Mouse (Mus musculus) neutrophil, adult 5-6 weeks (primary cell): Measurements from ENCODE around the gene Apba1. TPM values are rescaled to one million over a fixed set of nuclear protein-coding genes. Genes with fewer than 3 reads are reported as not detected.

ENCODE experiments used
- ATAC-seq: fragments of 151-379, 151-347 bp; 2 replicates; pipeline ENCODE4 v1.8.0; 2017; ENCODE audit warnings: mild to moderate bottlenecking, moderate TSS enrichment; ENCODE audit not compliant: insufficient number of reproducible peaks, poor library complexity, low FRiP score, severe bottlenecking; ENCODE audit errors: extremely low read depth
- total RNA-seq: library from RNA; stranded (forward); fragments of 200-1000 nt; gene quantifications from 2 replicates; pipeline ENCODE4 v1.2.3, GENCODE M21; 2017

The Apba1 gene
- total RNA-seq, 1 experiment from 2014 or later: 1.5 TPM

GRCm38 (mm10) chr19:23860151-23860820 lies 101.6 kb downstream of the Apba1 start:
- ATAC-seq: no peak

- ATAC-seq: no peak
Observed at GRCm38 (mm10) chr19:23862736-23863135, 104.0 kb downstream of the Apba1 start.

- ATAC-seq: no peak
Observed at GRCm38 (mm10) chr19:23863959-23864358, 105.3 kb downstream of the Apba1 start.

- no peak for ATAC-seq
Observed at GRCm38 (mm10) chr19:23866045-23866444, 107.4 kb downstream of the Apba1 start.

- ATAC-seq: no peak
Observed at GRCm38 (mm10) chr19:23867052-23867451, 108.4 kb downstream of the Apba1 start.

GRCm38 (mm10) chr19:23867589-23867988 lies 108.9 kb downstream of the Apba1 start:
- ATAC-seq: no peak

GRCm38 (mm10) chr19:23874502-23874901 lies 115.8 kb downstream of the Apba1 start:
- no peak for ATAC-seq

- no peak for ATAC-seq
Observed at GRCm38 (mm10) chr19:23875819-23876218, 117.1 kb downstream of the Apba1 start.

- ATAC-seq: no peak
Observed at GRCm38 (mm10) chr19:23879862-23880261, 121.2 kb downstream of the Apba1 start.

GRCm38 (mm10) chr19:23886169-23886568 lies 127.5 kb downstream of the Apba1 start:
- ATAC-seq: no peak

GRCm38 (mm10) chr19:23891421-23891820 lies 132.7 kb downstream of the Apba1 start:
- no peak for ATAC-seq

GRCm38 (mm10) chr19:23892633-23893032 lies 133.9 kb downstream of the Apba1 start:
- ATAC-seq: no peak

GRCm38 (mm10) chr19:23893093-23893889 lies 134.6 kb downstream of the Apba1 start:
- ATAC-seq: 0 out of 2 replicates have a peak, but pooled peaks have one; percentile 16

- ATAC-seq: no peak
Observed at GRCm38 (mm10) chr19:23893946-23894345, 135.3 kb downstream of the Apba1 start.

GRCm38 (mm10) chr19:23894822-23895221 lies 136.1 kb downstream of the Apba1 start:
- no peak for ATAC-seq

- ATAC-seq: no peak
Observed at GRCm38 (mm10) chr19:23896915-23897314, 138.2 kb downstream of the Apba1 start.

- ATAC-seq: no peak
Observed at GRCm38 (mm10) chr19:23898501-23898900, 139.8 kb downstream of the Apba1 start.

- no peak for ATAC-seq
Observed at GRCm38 (mm10) chr19:23901177-23901576, 142.5 kb downstream of the Apba1 start.

- no peak for ATAC-seq
Observed at GRCm38 (mm10) chr19:23901768-23902167, 143.1 kb downstream of the Apba1 start.

- ATAC-seq: no peak
Observed at GRCm38 (mm10) chr19:23903066-23903465, 144.4 kb downstream of the Apba1 start.
